Mouse (Mus musculus) layer of hippocampus, postnatal 25 days (tissue): Measurements from ENCODE around the gene Ccar1. TPM values are rescaled to one million over a fixed set of nuclear protein-coding genes. Genes with fewer than 3 reads are reported as not detected.
A peak's percentile ranks its signal among the peaks of the same experiment; 100 is the strongest.
"Not testable (repeated sequence)": the region's sequence is repeated elsewhere in the genome, so short reads cannot be mapped to it uniquely, and the experiment has no call there.

Experiments
- DNase-seq, 2 experiments: peaks; one replicate each; pipeline ENCODE4 v3.0.0; 2022; ENCODE audit warnings: mixed read lengths in 2 of 2, low spot score in 1 of 2; ENCODE audit errors: extremely low spot score in 1 of 2
- total RNA-seq, 2 experiments: library from RNA; stranded (reverse); gene quantifications; 2 replicates each; pipeline ENCODE4 v1.2.3; 2021

Ccar1 gene
- total RNA-seq: 10 to 100 TPM; 52.3 to 64.1 TPM

DNA sequence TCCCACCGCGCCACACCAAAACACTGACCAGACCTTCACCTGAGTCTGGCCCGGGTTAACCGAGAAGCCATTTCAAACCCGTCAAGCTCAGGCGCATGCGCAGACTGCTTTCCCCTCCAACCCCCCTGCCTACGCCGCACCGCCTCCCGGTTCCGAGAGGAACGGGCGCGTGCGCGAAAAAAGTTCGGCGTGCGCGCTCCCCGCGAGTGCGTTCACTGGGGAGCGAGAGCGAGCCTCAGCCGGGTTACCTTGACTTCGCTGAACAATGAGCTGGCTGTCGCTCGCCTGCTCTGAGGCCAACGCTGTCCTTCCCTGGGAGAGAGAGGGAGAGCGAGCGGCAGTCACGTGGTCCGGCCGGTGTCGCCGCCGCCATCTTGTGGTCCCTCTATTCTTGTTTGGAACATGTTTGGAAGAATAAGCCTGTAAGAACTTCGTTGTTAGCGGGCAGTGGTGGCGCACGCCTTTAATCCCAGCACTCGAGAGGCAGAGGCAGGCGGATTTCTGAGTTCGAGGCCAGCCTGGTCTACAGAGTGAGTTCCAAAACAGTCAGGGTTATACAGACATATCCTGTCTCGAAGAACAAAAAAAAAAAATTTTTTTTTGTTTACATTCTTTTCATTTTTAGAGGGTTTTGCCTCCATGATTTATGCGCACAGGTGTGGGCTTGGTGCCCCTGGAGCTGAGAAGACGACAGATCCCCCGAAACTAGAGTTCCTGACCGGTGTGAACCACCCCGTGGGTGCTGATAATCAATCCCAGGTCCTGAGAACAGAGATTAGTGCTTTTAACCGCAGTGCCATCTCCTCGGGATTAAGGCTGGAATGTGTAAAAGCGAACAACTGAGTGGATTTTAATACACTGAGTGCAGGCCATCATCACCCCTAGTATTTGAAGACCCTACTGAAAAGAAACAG, at the start of gene Ccar1:
TSS of gene Ccar1 (minus strand) at position 110 of the 914 bp plus-strand sequence.
- peak; percentile 95 to 98 for DNase-seq

DNA sequence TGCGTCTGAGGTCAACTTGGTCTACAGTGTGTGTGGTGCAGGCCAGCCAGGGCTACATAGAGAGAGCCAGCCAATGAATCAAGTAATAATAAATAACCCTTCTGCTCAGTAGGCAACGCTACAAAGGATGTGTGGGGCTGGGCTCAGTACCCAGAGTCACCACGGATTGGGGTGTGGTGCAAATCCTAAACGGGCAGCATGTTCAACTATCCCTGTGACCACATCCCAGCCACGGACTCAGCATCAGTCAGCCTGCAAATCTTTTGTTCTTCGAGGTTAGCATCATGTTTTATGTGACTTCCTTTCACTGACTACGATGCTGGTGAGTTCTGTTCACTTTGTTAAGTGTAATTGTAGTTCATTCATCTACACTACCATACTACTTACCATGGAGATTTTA, 48.6 kb upstream of the Ccar1 start:
- no peak for DNase-seq

GRCm38 (mm10) chr10:62837987-62838386, 45.9 kb upstream of the Ccar1 start:
- DNase-seq: no peak

DNA sequence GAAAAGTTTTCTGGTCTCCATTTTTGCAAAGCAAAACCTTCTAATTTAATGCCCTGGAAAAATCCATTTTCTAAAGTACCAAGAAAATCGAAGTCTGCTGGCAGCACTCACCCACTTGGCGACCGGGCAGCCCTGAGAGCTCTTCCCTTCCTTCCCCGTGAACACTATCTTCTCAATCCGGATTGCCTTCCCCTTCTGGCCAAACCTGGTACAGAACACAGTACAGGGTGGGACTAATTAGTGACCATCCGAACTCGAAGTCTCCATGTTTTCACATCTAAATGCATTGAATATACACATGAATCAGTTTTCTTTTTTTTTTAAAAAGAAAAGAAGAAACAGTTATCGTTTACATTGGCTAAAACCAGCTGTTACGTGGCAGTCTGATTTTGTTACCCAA, 40.7 kb upstream of the Ccar1 start:
- no peak for DNase-seq

DNA sequence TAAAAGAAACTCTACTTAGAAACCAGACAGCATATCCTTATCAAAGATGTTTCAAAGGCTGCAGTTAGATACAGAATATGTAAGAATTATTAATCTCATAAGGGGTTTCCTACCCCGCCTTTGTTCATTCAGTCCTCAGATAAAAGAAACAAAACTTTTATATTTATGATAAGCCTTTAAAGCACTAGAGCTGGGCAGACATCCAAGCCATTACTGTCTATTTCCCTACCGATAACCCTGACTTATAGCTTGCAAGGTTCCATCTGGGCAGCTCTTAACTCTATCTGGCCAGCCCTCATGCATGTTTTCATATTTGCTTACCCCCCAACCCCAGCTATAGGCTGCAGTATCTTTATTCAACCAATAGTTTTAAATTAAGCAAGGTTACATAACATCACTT, 39.5 kb upstream of the Ccar1 start:
- DNase-seq: no peak

- no peak for DNase-seq
These were observed 32.4 kb upstream of the Ccar1 start for GRCm38 (mm10) chr10:62824474-62824873.

DNA sequence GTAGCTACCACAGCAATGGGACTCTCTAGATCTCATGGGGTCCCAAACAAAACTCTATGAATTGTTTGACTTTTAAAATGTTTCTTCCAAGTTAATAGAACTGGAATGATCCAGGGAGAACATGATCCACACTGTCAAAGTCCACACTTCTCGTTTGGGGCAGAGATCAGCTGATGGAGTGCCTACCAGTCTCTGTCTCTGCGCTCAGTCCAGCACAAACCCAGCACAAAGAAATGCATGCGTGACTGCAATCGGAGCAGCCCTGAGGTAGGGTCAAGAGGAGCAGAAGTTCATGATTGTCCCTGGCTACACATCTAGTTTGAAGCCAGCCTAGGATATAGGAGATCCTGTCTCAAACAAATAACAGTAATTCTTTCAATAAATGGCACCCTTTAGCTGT, 31.3 kb upstream of the Ccar1 start:
- DNase-seq: no peak

- no peak for DNase-seq
These were observed 17.9 kb upstream of the Ccar1 start for GRCm38 (mm10) chr10:62810010-62810409.

GRCm38 (mm10) chr10:62808766-62809165, 16.7 kb upstream of the Ccar1 start:
- DNase-seq: no peak

- DNase-seq: no peak
These were observed 16.2 kb upstream of the Ccar1 start for GRCm38 (mm10) chr10:62808316-62808715.

- no peak for DNase-seq
These were observed 12.0 kb upstream of the Ccar1 start for GRCm38 (mm10) chr10:62804106-62804505.

GRCm38 (mm10) chr10:62803296-62803695, 11.2 kb upstream of the Ccar1 start:
- DNase-seq: no peak

DNA sequence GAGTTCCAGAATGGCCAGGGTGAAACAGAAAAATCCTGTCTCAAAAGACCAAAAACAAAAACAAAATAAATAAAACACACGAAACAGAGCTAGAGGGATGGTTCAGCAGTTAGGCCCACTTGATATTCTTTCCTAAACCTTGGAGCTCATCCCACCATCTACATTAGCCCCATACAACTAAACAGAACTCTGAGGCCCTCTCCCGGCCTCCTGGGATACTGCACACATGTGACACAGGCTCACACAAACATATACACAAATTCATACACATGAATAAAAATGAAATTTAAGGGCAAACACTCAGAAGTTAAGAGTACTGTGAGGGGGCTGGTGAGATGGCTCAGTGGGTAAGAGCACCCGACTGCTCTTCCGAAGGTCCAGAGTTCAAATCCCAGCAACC, 2.1 kb upstream of the Ccar1 start:
- no peak for DNase-seq

- DNase-seq: no peak
These were observed 986 bp upstream of the Ccar1 start for GRCm38 (mm10) chr10:62793091-62793453.

- DNase-seq: peak; percentile 11 to 28
These were observed 572 bp downstream of the Ccar1 start for GRCm38 (mm10) chr10:62791251-62792176.

DNA sequence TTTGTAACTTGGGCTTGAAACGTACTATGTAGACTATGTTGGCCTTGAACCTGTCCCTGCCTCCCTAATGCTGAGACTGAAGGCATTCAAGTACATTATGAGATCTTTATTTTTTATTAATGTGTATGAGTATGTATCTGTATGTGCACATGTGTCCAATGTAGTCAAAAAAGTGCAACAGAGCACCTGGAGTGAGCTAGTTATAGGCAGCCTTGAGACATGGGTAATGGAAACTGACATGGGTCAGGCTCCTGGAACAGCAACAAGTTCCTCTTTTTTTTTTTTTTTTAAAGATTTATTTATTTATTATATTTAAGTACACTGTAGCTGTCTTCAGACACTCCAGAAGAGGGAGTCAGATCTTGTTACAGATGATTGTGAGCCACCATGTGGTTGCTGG, 10.3 kb downstream of the Ccar1 start:
- DNase-seq: not testable (repeated sequence)

DNA sequence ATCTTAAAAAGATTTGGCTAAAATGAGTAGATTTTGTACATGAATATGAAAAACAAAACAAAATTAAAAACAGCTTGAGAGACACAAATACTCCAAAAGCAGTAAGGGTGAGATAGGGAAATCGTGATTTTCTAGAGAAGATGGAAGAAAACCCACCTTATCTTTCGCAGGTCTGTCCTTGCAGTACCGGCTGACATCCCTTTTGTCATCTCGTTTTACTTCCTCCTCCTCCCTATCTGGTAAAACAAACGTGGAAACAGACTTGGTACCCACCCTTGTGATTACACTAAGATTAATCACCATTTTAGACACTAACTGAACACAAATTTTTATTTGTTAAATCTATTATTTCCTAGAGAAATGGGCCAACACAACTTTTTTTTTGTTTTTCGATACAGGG, 41.3 kb downstream of the Ccar1 start:
- DNase-seq: no peak

- peak in 1 of 2 experiments; percentile 7 for DNase-seq
These were observed 51.9 kb downstream of the Ccar1 start for GRCm38 (mm10) chr10:62739961-62740737.

DNA sequence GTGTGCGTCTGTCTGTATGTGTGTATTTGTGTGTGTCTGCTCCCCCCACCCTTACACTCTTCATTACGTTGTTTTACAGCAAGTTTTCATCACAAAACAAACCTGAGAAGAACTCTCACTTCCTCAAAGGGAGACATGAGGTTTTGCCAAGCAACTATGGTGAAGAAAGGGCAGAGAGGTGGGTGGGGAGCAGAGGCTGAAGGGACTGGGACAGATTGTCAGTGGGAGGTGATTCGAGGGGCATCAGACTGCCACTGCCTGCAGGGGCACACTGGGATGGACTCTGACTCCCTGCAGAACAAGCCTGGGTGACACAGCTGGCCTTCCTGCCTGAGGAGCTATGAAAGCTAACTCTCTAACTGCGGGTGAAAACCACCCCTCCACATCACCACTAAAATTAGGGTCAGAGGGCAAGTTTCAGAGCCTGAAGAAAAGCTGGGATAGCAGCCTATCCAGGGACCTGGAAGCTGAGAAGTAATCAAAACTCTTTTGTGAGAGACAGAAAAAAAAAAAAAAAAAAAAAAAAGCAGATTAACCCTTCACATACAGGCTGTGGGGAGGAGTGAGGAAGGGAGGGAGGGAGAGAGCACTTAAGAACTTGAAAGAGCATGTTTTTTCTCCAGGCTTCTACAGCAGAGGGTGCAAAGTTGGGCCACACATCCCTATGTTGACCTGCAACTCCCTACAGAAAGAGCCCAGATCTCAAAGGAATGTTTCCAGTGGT, 55.0 kb downstream of the Ccar1 start:
- DNase-seq: no peak

DNA sequence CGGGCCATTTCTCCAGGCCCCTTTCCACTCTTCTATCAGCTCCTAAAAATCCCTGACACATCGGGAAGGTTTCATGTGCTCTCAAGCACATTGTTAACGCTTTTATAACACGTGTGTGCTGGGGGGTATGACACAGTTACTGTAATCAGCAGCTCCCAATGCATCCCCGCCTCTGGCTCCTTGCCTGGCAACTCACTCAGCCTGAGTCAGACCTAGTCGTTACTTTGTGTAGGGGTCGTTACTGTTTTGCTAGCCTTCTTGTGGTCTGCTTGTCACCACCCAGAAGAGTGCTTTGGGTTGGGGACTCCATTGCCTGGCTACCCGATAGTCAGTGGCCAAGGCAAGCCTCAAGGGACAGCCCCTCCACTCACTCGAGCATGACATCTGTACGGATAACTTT, 61.3 kb downstream of the Ccar1 start:
- no peak for DNase-seq
